Mouse (Mus musculus) adrenal gland, adult 18-20 months (tissue): ENCODE measurements at regions not wholly inside any gene's neighbourhood (a gene's known extent, or its start where the extent isn't known, plus 50 kb on each side); places are given as distances from the start of the nearest gene placed in this dataset.
A peak's percentile ranks its signal among the peaks of the same experiment; 100 is the strongest.
"Not testable (repeated sequence)": the region's sequence is repeated elsewhere in the genome, so short reads cannot be mapped to it uniquely, and the experiment has no call there.

ENCODE experiments used
- DNase-seq, 2 experiments: peaks; one replicate each; pipeline ENCODE4 v3.0.0; 2021 to 2022; ENCODE audit warnings: low spot score in 2 of 2

DNA sequence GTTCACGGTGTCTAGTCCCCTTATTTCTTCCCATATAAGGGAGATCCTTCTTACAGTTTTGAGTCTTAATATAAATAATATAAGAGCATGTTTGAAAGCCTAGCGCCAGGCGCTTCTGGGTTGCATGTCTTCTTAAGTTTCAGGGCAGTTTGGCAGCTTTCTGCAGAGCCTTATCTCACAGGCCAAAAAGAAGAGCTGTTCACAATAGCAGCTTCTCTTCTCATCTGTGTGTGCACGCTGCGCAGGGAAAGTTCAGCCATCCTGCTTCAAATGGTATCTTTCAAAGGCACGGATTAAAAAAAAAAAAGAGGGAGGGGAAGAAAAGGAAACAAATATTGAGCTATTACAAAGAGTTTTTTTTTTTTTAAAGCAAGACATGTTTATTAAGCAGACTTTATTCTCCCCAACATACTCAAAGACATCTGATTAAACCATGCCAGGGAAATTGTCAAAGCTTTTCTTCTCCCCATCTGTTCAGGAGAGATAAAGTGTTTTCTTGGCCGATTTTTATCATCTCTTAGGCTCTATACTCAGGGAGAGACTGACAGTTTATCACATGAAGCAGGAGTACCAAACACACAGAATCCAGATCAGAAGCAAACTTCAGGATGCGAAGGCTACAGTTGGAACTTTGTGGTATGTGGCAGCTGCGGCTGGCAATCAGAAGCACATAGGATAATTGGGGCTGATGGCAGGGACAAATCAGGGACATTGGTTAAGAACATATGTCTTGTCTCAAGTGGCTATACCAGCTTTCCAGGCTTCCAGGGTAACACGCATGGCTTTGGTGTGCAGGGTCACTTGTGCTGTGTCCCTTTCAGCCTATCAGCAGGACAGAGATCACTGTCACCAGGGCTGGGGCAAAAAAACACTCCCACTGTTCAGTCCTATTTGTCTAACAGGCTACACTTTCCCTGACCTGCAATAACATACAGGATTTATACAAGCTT lies 206.9 kb upstream of the Pfkp start:
- no peak for DNase-seq

DNA sequence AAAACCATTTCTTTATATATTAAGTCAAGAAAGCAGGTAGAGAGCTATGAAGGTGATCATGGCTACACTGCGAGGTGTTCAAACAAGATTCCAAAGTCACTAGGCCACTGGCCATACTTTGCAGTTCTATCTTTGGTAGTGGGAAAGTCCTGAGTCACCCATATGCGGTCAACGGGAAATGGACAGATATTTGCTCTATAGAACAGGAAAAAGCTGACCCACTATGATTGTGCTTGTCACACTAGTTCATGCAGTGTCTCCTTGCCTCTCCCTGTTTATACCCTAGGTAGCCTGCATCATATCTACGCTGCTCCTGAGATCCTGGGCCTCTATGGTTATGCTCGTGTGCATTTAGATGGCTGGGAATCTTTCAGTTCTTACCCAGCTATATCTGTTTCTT lies 188.9 kb upstream of the Pfkp start:
- no peak for DNase-seq

DNA sequence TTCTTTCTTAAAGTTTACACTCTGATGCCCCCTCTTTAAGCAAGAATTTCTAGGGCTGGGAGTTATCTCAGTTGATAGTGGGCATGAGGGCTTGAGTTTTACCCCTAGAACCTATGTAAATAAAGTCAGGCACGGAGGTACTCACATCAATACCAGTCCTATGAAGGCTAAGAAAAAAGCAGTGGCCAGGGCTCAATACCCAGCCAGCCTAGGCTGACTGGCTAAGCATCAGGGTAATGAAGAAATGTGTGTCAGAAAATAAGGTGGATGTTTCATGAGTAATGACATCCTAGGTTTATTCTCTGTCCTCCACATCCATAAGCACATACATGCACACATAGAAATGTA lies 188.5 kb upstream of the Pfkp start:
- no peak for DNase-seq

DNA sequence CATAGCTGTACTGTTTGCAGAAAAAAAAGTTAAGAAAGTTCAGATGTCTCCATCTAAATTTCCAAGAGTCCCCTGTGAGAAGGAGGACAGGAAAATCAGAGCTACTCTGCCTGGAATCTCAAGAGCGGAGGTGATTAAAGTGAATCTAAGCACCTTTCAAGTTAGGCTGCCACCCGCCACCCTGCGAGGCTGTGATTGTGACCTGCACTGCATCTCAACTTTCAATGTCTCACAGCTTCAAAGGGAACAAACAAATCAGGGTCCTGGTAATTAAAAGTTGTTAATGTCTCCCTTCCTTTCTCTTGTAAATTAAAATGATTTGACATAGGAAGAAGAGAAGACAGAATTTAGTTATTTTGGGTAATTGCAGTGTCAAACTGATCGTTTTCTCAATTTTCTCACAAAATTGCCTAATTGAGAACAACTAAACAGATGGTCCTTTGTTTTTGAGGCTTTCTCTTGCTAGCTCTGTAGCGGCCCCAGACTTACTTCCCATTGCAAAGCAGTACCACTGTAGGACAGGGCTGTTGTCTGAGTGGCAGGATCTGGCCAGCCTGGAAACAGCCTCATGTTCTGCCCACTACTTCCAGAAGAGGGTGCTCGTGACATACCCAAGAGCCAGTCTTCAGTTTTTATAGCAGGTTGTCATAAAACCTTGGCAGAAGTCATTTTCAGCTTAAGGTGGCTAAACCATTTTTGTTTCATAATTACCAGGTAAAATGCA lies 187.9 kb upstream of the Pfkp start:
- DNase-seq: peak; percentile 38 to 50

DNA sequence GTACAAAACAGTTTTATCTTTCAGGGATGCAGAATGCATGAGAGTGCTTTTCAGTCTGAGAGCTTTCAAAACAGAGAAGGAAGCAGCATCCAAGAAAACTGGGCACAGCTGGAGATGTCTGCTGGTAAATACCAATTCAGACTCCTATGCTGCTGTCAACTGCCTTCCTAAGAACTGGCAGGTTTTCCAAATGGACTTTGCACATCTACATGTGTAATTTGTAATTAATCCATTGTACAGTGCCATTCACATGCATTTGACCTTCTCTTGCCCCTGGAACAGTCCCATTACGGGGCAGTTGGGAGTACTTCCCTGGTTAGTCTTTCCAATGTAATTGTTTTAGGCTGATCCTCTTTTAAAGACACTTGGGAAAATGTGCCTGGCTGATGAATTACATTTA lies 181.3 kb upstream of the Pfkp start:
- no peak for DNase-seq

DNA sequence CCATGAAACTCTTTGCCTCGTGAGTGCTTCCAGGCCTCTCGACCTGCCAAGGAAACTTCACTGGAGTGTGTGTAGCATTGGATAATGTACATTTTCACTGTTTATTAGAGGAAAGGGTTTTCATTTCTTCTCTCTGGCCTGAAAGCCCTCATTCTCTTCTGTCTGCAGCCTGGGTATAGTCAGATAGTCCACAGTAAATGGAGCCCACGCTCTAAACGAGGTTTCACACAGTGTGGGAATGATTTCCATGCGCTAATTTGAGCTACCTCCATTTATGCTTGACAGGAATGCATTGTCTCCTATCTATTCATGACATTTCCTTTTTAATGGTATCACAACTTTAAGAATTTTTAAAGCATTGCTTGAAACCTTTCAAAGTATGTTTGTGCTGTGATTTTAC lies 180.8 kb upstream of the Pfkp start:
- DNase-seq: no peak

DNA sequence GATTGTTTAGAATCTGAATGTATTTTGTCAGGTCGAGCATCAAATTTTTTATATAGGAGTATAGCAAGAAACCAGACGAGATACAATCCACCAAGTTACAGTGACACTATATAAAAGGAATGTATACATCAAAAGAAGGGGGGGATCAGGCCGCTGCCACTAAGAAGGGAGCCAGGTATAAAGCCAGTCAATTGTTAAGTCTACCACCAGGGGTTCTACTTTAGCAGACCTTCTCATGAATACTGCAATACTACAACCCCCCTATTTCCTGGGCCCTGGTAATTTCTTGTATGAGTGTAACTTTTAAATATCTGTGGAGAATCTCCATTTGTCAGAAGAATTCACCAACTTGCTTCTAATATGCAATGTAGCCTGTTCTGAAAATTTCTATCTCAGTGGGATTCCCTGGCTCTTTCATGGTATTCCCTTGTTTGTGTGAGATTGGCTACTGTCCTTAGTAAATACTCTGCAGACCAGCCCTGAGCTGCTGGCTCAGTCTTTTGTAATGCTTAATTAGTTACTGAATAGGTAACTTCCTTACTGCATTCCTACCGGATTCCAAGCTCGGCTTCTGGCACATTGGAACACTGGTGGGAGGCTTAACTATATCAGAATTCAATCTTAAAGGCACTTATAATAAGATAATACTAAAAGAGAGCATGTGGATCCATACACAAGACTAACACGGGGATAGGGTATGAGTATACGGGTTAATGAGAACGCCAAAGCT lies 180.2 kb upstream of the Pfkp start:
- DNase-seq: not testable (repeated sequence)

DNA sequence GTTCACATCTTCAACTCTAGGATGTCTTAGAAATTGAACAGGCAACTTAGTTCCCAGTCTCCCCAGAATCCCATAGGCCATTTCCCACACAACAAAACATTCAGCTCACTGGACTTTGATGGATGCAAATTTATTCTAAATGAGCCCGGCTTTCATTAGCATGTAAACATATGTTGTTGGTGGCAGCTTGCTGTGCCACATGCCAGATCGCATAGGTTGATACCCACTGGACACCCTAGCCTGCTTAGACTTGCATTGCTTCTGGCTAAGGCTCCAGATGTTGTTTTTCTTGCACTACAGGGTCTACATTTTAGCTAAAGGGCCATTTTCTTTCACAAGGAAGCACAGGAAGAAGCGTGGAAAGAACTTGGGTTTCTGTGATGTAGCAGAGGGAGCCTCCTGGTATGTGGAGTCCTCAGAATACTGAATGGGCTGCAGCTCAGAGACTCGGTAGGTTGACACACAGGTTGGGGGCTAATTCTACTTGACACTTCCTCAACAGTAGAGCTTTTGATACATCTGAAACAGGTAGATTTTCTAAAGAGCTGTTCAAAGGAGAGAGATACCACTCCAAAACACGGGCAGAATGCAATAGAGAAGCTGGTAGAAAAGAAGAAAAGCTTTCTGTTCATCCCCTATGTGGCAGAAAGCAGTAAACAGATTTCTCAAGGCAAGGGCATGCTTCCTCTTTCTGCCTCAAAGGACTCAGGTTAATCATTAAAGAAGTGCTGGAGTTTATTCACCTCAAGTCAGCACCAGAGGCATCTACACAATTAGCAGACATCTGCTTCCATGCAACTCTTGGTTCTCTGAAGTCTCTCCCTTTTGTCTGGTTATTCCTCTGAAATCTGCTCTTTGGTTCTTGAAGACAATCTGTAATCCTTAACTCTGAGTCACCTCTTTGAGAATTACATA lies 153.9 kb upstream of the Pfkp start:
- DNase-seq: no peak

DNA sequence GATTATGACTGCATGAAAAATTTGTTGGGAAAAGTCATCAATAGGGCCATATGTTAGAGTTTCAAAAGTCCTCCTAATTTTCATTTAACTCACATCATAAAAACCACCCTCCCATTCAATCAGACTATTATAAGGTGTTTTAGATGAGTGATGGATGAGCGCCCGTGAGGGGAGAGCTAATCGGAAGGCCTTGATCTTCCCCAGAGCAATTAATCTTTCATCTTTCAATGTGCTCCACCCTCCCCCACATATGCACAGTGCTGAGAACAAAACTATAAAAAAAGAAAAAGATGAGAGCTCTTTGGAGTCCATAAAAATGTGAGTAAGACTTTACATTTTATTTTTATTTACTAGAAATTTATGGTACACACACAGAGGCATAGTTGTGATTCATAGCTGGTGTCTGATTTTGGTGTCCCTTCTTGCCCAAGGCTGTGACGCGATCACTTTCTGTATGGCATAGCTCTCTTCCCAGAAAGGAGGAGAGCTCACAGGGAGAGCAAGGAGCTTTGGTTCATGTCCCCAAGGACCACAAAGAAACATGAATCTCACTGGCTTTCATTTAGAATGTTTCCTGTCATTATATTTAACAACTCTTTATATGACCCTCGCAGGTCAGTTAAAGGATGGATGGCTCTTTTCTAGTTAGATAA lies 119.5 kb upstream of the Pfkp start:
- DNase-seq: no peak

DNA sequence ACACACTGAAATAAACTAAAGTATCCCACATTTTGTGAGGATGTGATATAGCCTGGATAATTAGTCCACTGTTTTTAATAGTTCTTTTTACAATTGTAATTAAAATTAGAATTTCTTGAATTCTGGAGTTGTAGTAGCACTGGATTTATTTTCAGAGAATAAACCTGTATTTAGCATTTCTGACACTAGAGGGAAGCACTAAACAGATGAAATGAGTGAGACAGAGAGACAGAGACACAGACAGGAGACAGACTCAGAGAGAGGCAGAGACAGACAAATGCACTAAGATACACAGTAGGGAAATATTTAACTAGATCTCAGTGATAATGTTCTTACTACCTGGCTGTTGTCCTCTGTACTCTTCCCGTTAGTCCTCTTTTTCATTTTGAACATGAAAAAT lies 108.6 kb upstream of the Pfkp start:
- no peak for DNase-seq

DNA sequence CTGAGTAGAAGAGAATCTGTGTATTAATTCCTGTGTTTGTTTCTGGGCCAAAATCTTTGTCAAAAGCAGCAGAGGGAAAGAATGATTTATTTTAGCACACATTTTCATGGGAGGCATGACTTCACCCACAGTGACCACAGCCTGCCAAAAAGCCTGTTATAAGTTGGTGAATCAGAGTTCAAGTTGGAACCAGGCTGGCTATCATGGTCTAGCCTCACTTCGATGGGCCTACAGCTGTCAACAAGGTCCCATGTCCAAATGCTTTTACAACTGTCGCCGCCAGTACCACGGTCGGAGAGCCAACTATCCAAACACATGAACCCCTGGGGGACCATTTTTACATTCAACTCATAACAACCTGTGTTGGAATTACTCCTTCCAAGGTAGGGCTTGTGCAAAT lies 103.0 kb upstream of the Pfkp start:
- DNase-seq: no peak

DNA sequence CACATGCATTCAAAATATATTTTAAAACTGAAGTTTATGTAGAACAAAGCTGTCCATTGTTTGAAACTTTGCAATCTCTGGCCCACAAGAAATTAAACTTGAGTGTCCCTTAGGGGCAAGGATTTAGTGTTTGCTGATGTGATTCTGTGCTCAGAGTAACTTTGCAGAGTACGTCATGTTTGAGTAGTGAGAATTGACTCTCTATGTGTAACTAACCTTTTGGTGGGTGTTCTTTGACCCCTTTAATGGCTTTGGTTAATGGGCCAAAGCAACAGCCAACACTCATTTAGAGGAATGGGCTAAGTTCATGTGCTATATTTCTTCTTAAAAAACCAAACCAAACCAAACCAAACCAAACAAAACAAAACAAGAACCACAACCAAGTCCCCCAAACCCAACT lies 102.6 kb upstream of the Pfkp start:
- no peak for DNase-seq

DNA sequence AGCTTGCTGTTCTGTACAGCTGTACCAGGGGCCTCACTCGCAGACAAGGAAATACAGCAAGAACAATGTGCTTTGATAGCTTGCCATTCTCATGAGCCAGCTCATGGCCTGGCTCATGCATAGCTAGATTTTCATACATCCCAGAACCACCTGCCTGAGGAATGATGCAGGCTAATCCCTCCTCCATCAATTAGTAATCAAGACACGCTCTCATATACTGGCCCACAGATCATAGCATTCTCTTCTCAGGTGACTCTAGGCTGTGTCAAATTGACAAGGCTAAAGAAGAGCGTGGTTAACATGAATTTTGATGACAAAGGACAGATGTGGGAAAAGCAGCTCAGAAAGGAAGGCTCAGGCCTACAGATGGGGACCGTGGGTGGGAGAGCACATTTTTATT lies 93.3 kb upstream of the Pfkp start:
- DNase-seq: no peak

DNA sequence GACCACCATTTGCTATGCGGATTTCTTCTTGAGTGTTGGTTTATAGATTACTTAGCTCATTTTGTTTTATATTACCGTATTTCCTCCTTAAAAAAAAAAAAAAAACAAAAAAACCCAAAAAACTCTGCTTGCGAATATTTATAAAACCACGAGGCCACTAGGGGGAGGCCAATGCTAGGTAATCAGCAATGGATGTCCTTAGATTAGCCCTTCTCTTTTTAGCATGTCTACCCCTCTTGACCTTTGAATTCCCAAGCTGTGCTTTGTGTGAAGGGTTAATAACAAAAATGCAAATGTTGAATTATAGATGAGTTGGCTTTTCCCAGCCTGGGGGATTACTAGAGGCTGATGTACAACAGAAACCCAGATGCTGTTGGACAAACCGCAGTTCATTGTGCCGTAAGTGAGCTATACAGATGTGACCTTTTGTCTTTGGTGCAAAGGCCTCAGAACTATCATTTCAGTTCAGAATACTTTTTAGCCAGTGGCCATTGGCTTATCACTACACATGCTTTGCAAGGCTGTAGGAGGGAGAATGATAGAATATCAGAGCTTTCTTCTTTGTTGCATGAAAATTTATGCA lies 88.5 kb upstream of the Pfkp start:
- DNase-seq: no peak
